Mouse (Mus musculus): ENCODE data around the gene Cenpm. TPM values are rescaled to one million over a fixed set of nuclear protein-coding genes. Genes with fewer than 3 reads are reported as not detected.
"Not testable (repeated sequence)": the region's sequence is repeated elsewhere in the genome, so short reads cannot be mapped to it uniquely, and the experiment has no call there.

Gene Cenpm
- polyA plus RNA-seq, 1 experiment: not detected

GRCm38 (mm10) chr15:82251579-82251978 is 7.0 kb upstream of the Cenpm start:
- Histone ChIP-seq H3K4me3 (ENCODE audit: insufficient read depth, low read depth, low read length) (no peak overlapping the region), H3K4me1 (ENCODE audit: control insufficient read depth, insufficient read depth, low read length) (peaks cover 8% of the 10 kb centered on the region), H3K27ac (ENCODE audit: insufficient read depth, low read depth, low read length) (no peak overlapping the region)
- whole genome bisulfite sequencing: 90% methylated on average over 3 of the region's 3 CpGs
- TF ChIP-seq POLR2A (IDR thresholded peaks at IDR 0.05; ENCODE audit: insufficient read depth, low read depth, low read length): no peak
- no peak for TF ChIP-seq CTCF (IDR thresholded peaks at IDR 0.05; ENCODE audit: insufficient read depth, low read depth, low read length)

GRCm38 (mm10) chr15:82247131-82247776 is 2.7 kb upstream of the Cenpm start:
- Histone ChIP-seq H3K4me1 (ENCODE audit: control insufficient read depth, insufficient read depth, low read length) (no peaks in the 10 kb centered on the region), H3K4me3 (ENCODE audit: insufficient read depth, low read depth, low read length) (no peak overlapping the region), H3K27ac (ENCODE audit: insufficient read depth, low read depth, low read length) (no peak overlapping the region)
- 83% methylated on average over 3 of the region's 3 CpGs for WGBS
- TF ChIP-seq POLR2A (IDR thresholded peaks at IDR 0.05; ENCODE audit: insufficient read depth, low read depth, low read length) (no peak), CTCF (IDR thresholded peaks at IDR 0.05; ENCODE audit: insufficient read depth, low read depth, low read length) (no peak)

DNA sequence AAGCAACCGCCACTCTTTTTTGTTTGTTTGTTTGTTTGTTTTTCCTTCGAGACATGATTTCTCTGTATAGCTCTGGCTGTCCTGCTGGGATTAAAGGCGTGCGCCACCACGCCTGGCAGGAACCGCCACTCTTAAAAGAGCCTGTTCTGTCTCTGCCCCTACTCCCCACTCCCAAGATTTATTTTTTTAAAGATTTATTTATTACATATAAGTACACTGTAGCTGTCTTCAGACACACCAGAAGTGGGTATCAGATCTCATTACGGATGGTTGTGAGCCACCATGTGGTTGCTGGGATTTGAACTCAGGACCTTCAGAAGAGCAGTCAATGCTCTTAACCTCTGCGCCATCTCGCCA is 235 bp upstream of the Cenpm start:
- not testable (repeated sequence) for H3K27ac ChIP-seq (ENCODE audit: insufficient read depth, low read depth, low read length); H3K4me1 ChIP-seq (ENCODE audit: control insufficient read depth, insufficient read depth, low read length)
- H3K4me3 ChIP-seq (ENCODE audit: insufficient read depth, low read depth, low read length): 0 out of 2 replicates have a peak overlapping the region, but pooled peaks have one; percentile 70
- WGBS: 19% methylated on average over 9 of the region's 9 CpGs

- Histone ChIP-seq H3K27ac (ENCODE audit: insufficient read depth, low read depth, low read length) (no peak overlapping the region), H3K4me1 (ENCODE audit: control insufficient read depth, insufficient read depth, low read length) (no peaks in the 10 kb centered on the region), H3K4me3 (ENCODE audit: insufficient read depth, low read depth, low read length) (peak overlapping the region; percentile 70)
- 1% methylated on average over 12 of the region's 12 CpGs for WGBS
- TF ChIP-seq CTCF (IDR thresholded peaks at IDR 0.05; ENCODE audit: insufficient read depth, low read depth, low read length): no peak
- no peak for TF ChIP-seq POLR2A (IDR thresholded peaks at IDR 0.05; ENCODE audit: insufficient read depth, low read depth, low read length)
Observed at GRCm38 (mm10) chr15:82243742-82244114, 820 bp downstream of the Cenpm start.

- WGBS: 57% methylated on average over 3 of the region's 3 CpGs
- Histone ChIP-seq H3K4me3 (ENCODE audit: insufficient read depth, low read depth, low read length) (0 out of 2 replicates have a peak overlapping the region, but pooled peaks have one; percentile 70), H3K27ac (ENCODE audit: insufficient read depth, low read depth, low read length) (no peak overlapping the region)
Observed at GRCm38 (mm10) chr15:82243311-82243710, 1.2 kb downstream of the Cenpm start.

GRCm38 (mm10) chr15:82236565-82236964 is 8.0 kb downstream of the Cenpm start:
- Histone ChIP-seq H3K4me1 (ENCODE audit: control insufficient read depth, insufficient read depth, low read length) (peaks cover 8% of the 10 kb centered on the region; the same call in 1 of the 2 replicates), H3K4me3 (ENCODE audit: insufficient read depth, low read depth, low read length) (no peak overlapping the region), H3K27ac (ENCODE audit: insufficient read depth, low read depth, low read length) (no peak overlapping the region)
- 16% methylated on average over 5 of the region's 5 CpGs for WGBS
- TF ChIP-seq POLR2A (IDR thresholded peaks at IDR 0.05; ENCODE audit: insufficient read depth, low read depth, low read length) (no peak), CTCF (IDR thresholded peaks at IDR 0.05; ENCODE audit: insufficient read depth, low read depth, low read length) (peak; percentile 91)

More at GRCm38 (mm10) chr15:82243311-82243710, 1.2 kb downstream of the Cenpm start:
- TF ChIP-seq POLR2A (IDR thresholded peaks at IDR 0.05; ENCODE audit: insufficient read depth, low read depth, low read length) (no peak), CTCF (IDR thresholded peaks at IDR 0.05; ENCODE audit: insufficient read depth, low read depth, low read length) (no peak)
- no peaks in the 10 kb centered on the region for H3K4me1 ChIP-seq (ENCODE audit: control insufficient read depth, insufficient read depth, low read length)

DNA sequence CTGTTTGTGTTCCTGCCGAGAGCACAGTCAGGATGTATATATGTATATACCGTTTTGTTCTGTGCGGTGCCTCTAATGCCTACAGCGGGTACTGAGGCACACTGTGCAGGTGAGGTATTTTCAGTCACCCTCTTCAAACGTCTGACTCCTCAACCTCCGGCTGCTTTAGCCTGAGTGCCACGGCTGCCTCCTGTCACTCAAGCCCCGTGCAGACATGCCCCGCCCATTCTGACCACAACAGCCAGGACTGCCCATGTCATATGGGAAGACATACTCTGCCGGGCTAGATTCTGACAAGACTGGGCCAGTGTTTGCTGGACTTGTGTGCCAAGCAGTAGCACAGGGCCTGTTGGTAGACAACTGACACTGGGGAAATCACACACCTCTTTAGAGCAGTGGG is 8.9 kb downstream of the Cenpm start:
- no peak overlapping the region for H3K27ac ChIP-seq (ENCODE audit: insufficient read depth, low read depth, low read length)
- H3K4me1 ChIP-seq (ENCODE audit: control insufficient read depth, insufficient read depth, low read length): peaks cover 9% of the 10 kb centered on the region; the same call in 1 of the 2 replicates
- TF ChIP-seq POLR2A (IDR thresholded peaks at IDR 0.05; ENCODE audit: insufficient read depth, low read depth, low read length): no peak
- TF ChIP-seq CTCF (IDR thresholded peaks at IDR 0.05; ENCODE audit: insufficient read depth, low read depth, low read length): no peak
- 79% methylated on average over 10 of the region's 10 CpGs for WGBS
- no peak overlapping the region for H3K4me3 ChIP-seq (ENCODE audit: insufficient read depth, low read depth, low read length)

GRCm38 (mm10) chr15:82232651-82233050 is 11.9 kb downstream of the Cenpm start:
- no peak overlapping the region for H3K4me3 ChIP-seq (ENCODE audit: insufficient read depth, low read depth, low read length)
- peaks cover 14% of the 10 kb centered on the region; the same call in 1 of the 2 replicates for H3K4me1 ChIP-seq (ENCODE audit: control insufficient read depth, insufficient read depth, low read length)
- H3K27ac ChIP-seq (ENCODE audit: insufficient read depth, low read depth, low read length): no peak overlapping the region
- TF ChIP-seq POLR2A (IDR thresholded peaks at IDR 0.05; ENCODE audit: insufficient read depth, low read depth, low read length) (no peak), CTCF (IDR thresholded peaks at IDR 0.05; ENCODE audit: insufficient read depth, low read depth, low read length) (no peak)
- WGBS: 91% methylated on average over 4 of the region's 4 CpGs

DNA sequence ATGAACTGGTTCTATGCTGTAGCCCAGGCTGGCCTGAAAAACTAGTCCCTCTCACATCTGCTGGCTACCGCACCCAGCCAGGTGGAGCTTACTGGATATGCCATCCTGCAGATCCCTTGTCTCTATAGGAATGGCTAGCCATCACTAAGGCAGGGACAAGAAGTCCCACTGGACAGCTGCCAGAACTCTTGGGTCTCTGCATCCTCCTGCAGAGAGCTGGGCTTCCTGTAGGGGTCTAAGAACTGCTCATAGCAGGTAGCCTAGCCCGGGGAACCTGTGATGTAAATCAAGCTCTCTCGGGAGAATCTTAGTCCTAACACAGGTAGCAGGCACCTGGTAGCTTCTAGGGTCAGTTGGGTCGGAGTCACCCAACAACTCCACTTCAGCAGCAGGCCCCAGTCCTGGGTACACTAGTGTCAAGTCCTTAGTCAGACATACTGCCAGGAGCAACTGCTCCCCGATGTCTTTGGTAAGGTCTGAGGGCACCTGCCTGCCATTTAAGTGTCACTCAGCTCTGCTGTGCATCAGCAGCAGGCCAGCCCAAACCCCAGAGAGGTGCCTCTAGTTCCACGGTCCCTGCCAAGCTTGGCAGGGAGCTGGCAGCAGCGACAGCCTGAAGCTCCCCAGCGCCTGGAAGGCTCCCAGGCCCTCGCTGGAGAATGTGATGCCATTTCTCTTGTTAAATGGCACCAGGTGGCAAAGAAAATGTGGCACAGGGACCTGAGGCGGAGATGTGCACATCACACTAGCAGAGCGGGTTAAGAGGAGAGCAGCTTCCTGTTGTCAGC is 12.8 kb downstream of the Cenpm start:
- Histone ChIP-seq H3K4me3 (ENCODE audit: insufficient read depth, low read depth, low read length) (no peak overlapping the region), H3K27ac (ENCODE audit: insufficient read depth, low read depth, low read length) (no peak overlapping the region), H3K4me1 (ENCODE audit: control insufficient read depth, insufficient read depth, low read length) (peaks cover 14% of the 10 kb centered on the region; the same call in 1 of the 2 replicates)
- TF ChIP-seq POLR2A (IDR thresholded peaks at IDR 0.05; ENCODE audit: insufficient read depth, low read depth, low read length): no peak
- TF ChIP-seq CTCF (IDR thresholded peaks at IDR 0.05; ENCODE audit: insufficient read depth, low read depth, low read length): no peak
- 58% methylated on average over 11 of the region's 11 CpGs for WGBS

Data from olfactory bulb, adult 2 months (tissue).